Mouse (Mus musculus) frontal cortex, adult (tissue): ENCODE results near the gene Plcxd1.
A peak's percentile ranks its signal among the peaks of the same experiment; 100 is the strongest.
"Not testable (repeated sequence)": the region's sequence is repeated elsewhere in the genome, so short reads cannot be mapped to it uniquely, and the experiment has no call there.

Experiments used
- ATAC-seq: cut with Nextera tagmentation; 2 replicates; pipeline ENCODE4 v1.9.2; 2017; ENCODE audit warnings: mild to moderate bottlenecking, moderate library complexity, mixed read lengths; ENCODE audit not compliant: low TSS enrichment

Gene Plcxd1

DNA sequence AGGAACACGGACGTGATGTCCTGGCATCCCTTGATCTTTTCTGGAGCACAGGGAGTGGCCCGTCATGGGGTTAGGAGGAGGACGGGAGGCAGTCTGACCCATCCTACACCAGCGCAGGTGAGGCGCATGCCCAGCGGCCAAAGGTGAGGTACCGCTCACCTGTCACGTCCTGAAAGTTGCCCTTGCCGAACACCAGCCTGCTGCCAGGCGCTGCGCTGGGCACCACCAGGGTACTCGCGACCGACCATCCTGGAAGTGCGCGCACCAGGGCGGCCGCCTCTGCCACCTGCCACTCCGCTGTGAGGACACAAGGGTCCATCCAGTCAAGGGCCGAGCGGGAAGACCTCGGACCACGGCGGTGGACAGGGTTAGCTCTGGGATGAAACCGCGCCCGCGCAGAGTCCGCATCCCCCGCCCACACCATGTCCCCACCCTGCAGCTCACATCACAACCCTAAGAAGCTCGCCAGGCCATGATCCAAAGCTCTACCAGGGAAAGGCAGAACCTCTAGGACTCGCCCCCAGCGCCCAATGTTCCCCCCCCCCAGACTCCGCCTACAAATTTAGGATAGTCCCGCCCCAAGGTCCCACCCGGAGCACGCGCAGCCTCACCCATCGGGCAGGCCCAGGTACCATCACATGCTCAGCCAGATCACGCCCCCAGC lies 7.3 kb downstream of the Plcxd1 start:
- ATAC-seq, result no peak

DNA sequence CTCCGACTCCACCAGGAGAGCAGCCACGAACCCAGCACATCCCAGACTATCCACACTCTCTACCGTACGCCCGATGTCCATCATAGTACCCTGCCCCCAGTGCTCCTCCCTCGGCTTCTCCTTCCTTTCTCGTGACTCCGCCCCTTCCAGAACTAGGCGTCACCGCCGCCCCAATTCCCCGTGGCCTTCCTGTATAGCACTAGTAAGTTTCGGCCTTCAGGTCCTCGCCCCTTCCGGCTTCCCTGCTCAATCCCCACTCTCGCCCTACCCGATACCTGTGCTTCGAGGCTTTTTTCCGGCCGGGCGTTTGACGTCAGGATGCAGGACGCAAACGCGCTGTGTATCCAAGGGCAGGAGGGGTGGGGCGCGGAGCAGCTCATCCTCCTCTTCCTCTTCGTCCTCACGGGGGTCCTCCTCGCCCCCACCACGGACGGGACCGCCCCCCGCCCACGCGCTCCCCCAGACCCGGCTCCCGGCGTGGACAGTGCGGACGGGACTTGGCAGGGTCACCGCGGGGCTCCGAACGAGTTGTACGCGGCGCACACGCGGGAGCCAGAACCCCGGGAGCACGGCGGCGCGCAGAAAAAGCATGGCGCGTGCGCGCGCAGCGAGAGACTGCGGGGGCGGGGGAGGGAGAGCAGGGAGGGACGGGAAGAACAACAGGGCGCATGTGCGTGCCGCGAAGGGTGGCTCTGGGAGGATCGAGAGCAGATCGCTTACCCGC lies 8.0 kb downstream of the Plcxd1 start, which contains the start of gene Gtpbp6:
Gene Gtpbp6, minus strand, starts transcription at position 617 of the 724 bp plus-strand sequence.
- peak; percentile 62 for ATAC-seq

DNA sequence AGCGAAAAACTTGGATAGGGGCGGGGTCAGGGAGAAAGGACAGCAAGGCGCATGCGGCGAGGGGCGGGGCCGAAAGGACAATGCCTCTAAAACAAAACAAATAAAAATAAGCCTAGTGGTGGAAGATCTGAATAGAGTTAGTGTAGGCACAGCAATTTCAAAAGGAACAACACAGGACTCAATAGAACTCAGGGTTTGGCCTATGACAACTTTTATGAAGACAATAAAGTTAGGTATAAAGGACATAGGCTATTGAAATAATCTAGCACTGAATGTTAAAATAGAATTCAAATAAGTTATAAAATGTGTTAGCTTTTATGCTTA lies 8.5 kb downstream of the Plcxd1 start:
- no peak for ATAC-seq

DNA sequence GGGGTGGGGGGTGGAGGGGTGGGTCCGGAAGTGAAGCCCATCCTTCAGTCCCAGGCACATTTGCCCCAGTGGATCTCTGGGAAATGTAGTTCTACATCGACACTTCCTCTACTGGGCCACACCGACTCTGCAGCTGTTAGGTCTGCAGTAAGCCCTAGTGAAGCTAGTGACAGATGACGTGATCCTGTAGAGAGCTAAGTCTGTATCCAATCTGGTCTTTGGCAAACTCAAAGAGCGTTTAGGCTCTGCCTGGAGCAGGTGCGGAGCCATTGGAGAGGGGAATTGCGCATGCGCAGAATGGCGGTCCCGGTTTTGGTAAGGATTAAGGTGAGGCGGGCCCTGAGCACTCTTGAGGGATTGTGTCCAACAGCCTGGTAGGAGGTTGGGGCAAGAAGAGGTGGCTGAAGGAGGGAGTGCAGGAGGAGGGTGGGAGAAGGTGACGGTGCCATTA lies 10.2 kb downstream of the Plcxd1 start, which contains the start of gene Zfp605:
Gene Zfp605, plus strand, starts transcription at position 102 of the 451 bp plus-strand sequence.
- ATAC-seq, result peak; percentile 58

DNA sequence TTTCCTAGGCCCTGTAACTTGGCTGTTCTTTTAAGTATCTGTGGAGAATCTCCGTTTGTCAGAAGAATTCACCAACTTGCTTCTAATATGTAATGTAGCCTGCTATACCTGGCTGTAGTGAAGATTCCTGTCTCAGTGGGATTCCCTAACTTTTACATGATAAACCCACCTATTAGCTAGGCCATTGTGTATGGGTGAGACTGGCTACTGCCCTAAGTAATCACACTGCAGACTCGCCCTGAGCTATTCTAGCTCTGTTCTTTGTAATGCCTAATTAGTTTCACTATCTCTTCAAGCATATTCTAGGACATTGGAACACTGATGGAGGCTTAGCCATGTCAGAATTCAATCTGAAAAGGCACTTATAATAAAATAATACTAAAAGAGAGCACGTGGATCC lies 22.6 kb downstream of the Plcxd1 start:
- not testable (repeated sequence) for ATAC-seq

DNA sequence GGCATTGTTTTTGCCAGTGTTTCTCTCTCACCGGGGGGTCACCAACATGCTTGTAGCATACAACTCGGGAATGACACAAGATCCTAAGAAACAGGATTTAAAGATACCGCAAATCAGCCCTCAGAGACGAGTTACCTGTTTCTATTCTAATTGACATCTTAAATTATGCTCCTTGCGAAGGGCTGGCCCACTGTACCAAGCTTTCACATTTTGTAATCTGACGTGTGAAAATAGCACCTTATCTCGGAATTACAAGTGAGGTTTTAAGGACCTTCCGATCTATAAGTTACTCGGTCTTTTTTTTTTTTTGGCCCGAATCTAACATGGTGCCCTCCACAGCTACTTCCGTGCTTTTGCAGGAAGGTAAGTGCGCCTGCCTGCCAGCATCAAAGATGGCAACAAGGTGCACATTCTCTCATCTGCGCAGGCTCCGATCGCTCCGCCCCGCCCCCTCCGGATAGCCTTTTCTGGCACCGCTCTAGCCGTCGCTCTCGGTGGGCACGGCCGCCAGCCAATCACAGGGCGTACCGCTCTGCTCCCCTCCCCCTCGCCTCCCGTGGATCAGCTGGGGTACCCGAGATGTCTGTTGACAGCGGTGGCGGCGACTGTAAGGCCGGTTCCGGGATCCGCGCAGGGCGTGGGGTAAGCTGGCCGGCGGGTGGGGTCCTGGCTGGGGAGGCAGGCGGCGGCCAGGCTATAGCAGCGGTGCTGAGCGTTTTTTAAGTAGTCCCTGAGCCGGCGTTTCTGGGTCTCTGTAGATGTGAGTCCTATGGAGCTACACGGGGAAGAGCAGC lies 35.7 kb downstream of the Plcxd1 start, which contains the start of gene Chfr:
Gene Chfr, plus strand, starts transcription at position 550 of the 794 bp plus-strand sequence.
- peak; percentile 99 for ATAC-seq

DNA sequence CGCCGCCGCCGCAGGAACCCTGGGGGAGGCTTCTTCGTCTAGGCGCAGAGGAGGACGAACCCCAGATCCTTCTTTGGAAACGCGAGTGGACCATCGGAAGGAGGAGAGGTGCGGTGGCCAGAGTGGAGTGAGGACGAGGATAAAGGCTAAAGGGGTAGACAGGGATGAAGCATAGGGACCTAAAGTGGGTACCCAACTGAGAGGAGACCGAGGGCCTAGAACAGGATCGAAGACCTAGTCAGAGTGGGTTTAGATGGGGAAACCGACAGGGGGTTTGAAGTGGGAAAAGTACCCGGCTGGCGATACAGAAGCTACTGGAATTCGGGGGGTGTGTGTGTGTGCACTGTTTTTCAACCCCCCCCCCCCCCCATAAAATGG lies 36.3 kb downstream of the Plcxd1 start:
- no peak; the same call in 1 of the 2 replicates for ATAC-seq

DNA sequence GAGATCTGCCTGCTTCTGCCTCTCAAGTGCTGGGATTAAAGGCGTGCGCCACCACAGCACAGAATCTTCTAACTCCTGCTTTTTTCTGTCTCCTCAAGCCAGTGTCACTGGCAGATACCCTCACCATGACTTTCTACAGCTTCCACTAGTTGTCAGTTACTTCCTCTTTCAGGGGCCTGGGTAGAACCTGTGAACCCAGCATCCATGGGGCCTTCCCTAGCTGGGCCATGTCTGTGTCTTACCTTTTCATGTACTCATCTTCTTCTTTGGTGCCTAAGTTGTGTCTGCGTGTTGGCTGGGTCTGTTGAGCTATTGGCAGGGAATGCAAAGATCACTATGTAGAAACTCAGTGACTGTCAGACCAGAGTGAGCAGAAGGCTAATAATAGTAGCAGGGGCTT lies 38.0 kb downstream of the Plcxd1 start:
- no peak for ATAC-seq

DNA sequence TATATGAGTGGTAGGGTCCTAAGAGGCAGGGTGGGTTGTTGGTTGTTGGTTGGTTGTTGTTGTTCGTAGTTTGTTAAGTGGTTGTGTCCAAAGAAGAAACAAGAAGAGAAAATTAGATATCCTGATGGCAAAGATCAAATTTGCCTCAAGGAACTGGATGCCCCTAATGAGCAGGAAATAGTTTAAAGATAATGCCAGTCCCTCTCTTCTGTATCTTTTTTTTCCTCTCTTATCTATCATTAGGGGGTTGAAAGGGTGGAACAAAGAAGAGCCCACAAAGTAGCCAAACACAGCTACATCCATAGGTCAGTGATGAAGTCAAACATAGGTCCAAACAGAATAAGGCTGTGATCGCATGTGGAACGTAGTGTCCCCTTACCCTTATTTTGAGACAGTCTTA lies 39.6 kb downstream of the Plcxd1 start:
- no peak for ATAC-seq

DNA sequence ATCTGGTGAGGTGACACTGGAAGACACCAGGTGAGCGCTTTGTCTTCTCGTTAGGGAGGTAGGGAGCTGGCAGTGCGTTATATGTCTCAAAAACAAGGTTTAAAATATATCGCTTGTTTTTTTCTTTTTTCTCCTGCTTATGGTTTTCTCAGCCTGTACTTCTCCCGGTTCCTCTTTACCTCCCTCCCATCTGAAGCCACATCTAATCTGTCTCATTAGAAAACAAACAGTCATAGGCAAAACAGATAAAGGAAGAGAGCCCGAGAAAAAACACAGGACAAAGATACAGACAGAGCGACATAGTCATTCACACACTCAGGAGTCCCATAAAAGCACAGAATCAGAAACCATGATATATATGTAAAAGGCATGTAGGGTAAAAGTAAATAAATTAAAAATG lies 40.7 kb downstream of the Plcxd1 start:
- no peak for ATAC-seq

DNA sequence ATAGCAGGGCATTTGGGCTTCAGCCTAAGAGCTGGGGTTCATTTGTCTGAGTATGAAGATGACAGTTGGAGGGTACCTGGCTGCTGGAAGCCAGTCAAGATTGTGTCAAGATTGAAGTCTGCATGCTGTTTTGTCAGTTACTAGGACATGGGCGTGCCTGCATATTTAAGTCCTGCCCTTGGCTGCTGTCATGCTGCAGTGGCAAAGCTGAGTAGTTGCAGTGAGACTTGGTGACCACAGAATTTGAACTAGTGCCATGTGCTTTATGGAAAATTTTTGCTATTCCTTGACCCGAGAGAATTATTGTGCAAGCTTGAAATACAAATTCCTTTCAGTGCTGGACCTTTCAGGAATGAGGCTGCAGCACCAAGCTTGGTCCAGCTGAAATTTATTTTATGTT lies 42.5 kb downstream of the Plcxd1 start:
- ATAC-seq, result no peak

DNA sequence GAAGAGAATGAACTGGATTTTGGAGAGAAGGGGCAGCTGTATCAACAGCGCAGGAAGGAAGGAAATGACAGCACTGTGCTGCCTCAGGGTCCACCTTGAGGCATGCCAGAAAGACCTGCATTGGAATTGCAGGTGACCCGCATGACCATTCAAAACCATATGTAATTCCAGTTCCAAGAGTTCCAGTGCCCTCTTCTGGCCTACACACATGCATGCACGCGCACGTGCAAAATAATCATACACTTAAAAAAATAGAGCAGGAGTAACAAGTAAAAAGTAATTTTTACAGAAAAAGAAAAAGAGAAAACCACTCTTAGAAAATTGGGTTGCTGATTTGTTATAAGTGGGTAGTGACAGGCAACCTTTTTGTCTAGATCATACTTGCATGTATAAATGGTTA lies 43.2 kb downstream of the Plcxd1 start:
- no peak for ATAC-seq
